Mouse (Mus musculus) neural tube, embryonic 11.5 days (tissue): ENCODE data around the gene Tgif1. TPM values are rescaled to one million over a fixed set of nuclear protein-coding genes. Genes with fewer than 3 reads are reported as not detected.

Source experiments
- ATAC-seq: fragments of 200-750 bp; cut with Nextera tagmentation; 2 replicates; pipeline ENCODE4 v1.8.0; 2017; ENCODE audit warnings: moderate number of reproducible peaks, mild to moderate bottlenecking, moderate TSS enrichment, moderate library complexity; ENCODE audit not compliant: insufficient read depth, low FRiP score, low TSS enrichment
- DNase-seq: peaks from one replicate; pipeline ENCODE4 v3.0.0-alpha.2; 2015; ENCODE audit warnings: low spot score
- H3K27ac ChIP-seq: fragments of 300-500 bp; sonication (generic); 2 replicates; pipeline ENCODE4 v1.5.1; 2014; ENCODE audit warnings: low read depth, mild to moderate bottlenecking, low read length
- H3K27me3 ChIP-seq: fragments of 300-500 bp; sonication (generic); 2 replicates; pipeline ENCODE4 v1.6.1; 2014; ENCODE audit warnings: mild to moderate bottlenecking, low read length, mixed read lengths; ENCODE audit not compliant: control insufficient read depth, insufficient read depth
- H3K36me3 ChIP-seq: fragments of 300-500 bp; sonication (generic); 2 replicates; pipeline ENCODE4 v1.6.1; 2014; ENCODE audit warnings: mild to moderate bottlenecking, low read length, moderate library complexity, mixed read lengths; ENCODE audit not compliant: control insufficient read depth, insufficient read depth
- H3K4me1 ChIP-seq: fragments of 300-500 bp; sonication (generic); 2 replicates; pipeline ENCODE4 v1.6.1; 2014; ENCODE audit warnings: low read length, mixed read lengths; ENCODE audit not compliant: control insufficient read depth, insufficient read depth
- H3K4me2 ChIP-seq: fragments of 300-500 bp; sonication (generic); 2 replicates; pipeline ENCODE4 v1.6.1; 2014; ENCODE audit warnings: low read depth, mild to moderate bottlenecking, moderate library complexity
- H3K4me3 ChIP-seq: fragments of 300-500 bp; sonication (generic); 2 replicates; pipeline ENCODE4 v1.5.1; 2014; ENCODE audit warnings: low read depth, low read length
- H3K9ac ChIP-seq: fragments of 300-500 bp; sonication (generic); 2 replicates; pipeline ENCODE4 v1.6.1; 2014; ENCODE audit warnings: mild to moderate bottlenecking, low read length
- H3K9me3 ChIP-seq: fragments of 300-500 bp; sonication (generic); 2 replicates; pipeline ENCODE4 v1.6.1; 2016; ENCODE audit warnings: low read length; ENCODE audit not compliant: control insufficient read depth
- WGBS: fragments of 180-500 bp; shearing (Covaris S2); extraction: QIAGEN DNeasy Blood & Tissue Kit; methylation state at CpG from one replicate; pipeline ENCODE4 v1.1.7; 2014; 5-methylcytosine and 5-hydroxymethylcytosine counted together
- polyA plus RNA-seq: library from polyadenylated mRNA; unstranded; fragments of >200 nt; fragmentation: Nextera tagmentation; extraction: Ambion mirVana; gene quantifications from 2 replicates; pipeline ENCODE4 v1.2.1, GENCODE M21; 2014

Gene Tgif1
- polyA plus RNA-seq, 1 experiment from 2014 or later = 66.2 TPM

GRCm38 (mm10) chr17:70809776-70810175 is 43.6 kb downstream of the Tgif1 start:
- WGBS = 24% methylated on average over 3 of the region's 3 CpGs
- no peaks in the 10 kb centered on the region for H3K27me3 ChIP-seq
- no peak overlapping the region for H3K9ac ChIP-seq
- H3K4me2 ChIP-seq = no peak overlapping the region
- ATAC-seq (no peak), DNase-seq (no peak)
- H3K27ac ChIP-seq = no peak overlapping the region
- H3K9me3 ChIP-seq = no peaks in the 10 kb centered on the region
- H3K4me1 ChIP-seq = no peaks in the 10 kb centered on the region
- no peak overlapping the region for H3K4me3 ChIP-seq
- H3K36me3 ChIP-seq = no peaks in the 10 kb centered on the region

- Histone ChIP-seq H3K4me2 (no peak overlapping the region), H3K4me1 (no peaks in the 10 kb centered on the region), H3K36me3 (no peaks in the 10 kb centered on the region), H3K9ac (no peak overlapping the region), H3K9me3 (no peaks in the 10 kb centered on the region), H3K4me3 (no peak overlapping the region), H3K27me3 (no peaks in the 10 kb centered on the region), H3K27ac (no peak overlapping the region)
- ATAC-seq (no peak), DNase-seq (no peak)
- 38% methylated on average over 14 of the region's 14 CpGs for WGBS
These were observed 44.5 kb downstream of the Tgif1 start for GRCm38 (mm10) chr17:70808837-70809236.

- no peaks in the 10 kb centered on the region for H3K27me3 ChIP-seq
- H3K9me3 ChIP-seq = no peaks in the 10 kb centered on the region
- no peak overlapping the region for H3K4me3 ChIP-seq
- DNase-seq (no peak), ATAC-seq (no peak)
- no peaks in the 10 kb centered on the region for H3K4me1 ChIP-seq
- WGBS = 100% methylated on average over 1 of the region's 1 CpGs
- H3K27ac ChIP-seq = no peak overlapping the region
- H3K4me2 ChIP-seq = no peak overlapping the region
- no peak overlapping the region for H3K9ac ChIP-seq
- no peaks in the 10 kb centered on the region for H3K36me3 ChIP-seq
These were observed 45.5 kb downstream of the Tgif1 start for GRCm38 (mm10) chr17:70807885-70808284.

GRCm38 (mm10) chr17:70806600-70806999 is 46.7 kb downstream of the Tgif1 start:
- 90% methylated on average over 2 of the region's 2 CpGs for WGBS
- DNase-seq (no peak), ATAC-seq (no peak)
- H3K9me3 ChIP-seq = no peaks in the 10 kb centered on the region
- no peak overlapping the region for H3K4me3 ChIP-seq
- H3K4me2 ChIP-seq = no peak overlapping the region
- no peaks in the 10 kb centered on the region for H3K27me3 ChIP-seq
- H3K9ac ChIP-seq = no peak overlapping the region
- no peaks in the 10 kb centered on the region for H3K4me1 ChIP-seq
- H3K27ac ChIP-seq = no peak overlapping the region
- H3K36me3 ChIP-seq = no peaks in the 10 kb centered on the region

- ATAC-seq (no peak), DNase-seq (no peak)
- no peaks in the 10 kb centered on the region for H3K4me1 ChIP-seq
- H3K27ac ChIP-seq = no peak overlapping the region
- H3K9ac ChIP-seq = no peak overlapping the region
- no peaks in the 10 kb centered on the region for H3K27me3 ChIP-seq
- WGBS = 93% methylated on average over 9 of the region's 9 CpGs
- H3K9me3 ChIP-seq = no peaks in the 10 kb centered on the region
- no peak overlapping the region for H3K4me2 ChIP-seq
- no peak overlapping the region for H3K4me3 ChIP-seq
- no peaks in the 10 kb centered on the region for H3K36me3 ChIP-seq
These were observed 47.5 kb downstream of the Tgif1 start for GRCm38 (mm10) chr17:70805866-70806265.

GRCm38 (mm10) chr17:70802022-70802421 is 51.3 kb downstream of the Tgif1 start:
- no peaks in the 10 kb centered on the region for H3K4me1 ChIP-seq
- H3K27me3 ChIP-seq = no peaks in the 10 kb centered on the region
- DNase-seq (no peak), ATAC-seq (no peak)
- H3K36me3 ChIP-seq = no peaks in the 10 kb centered on the region
- H3K27ac ChIP-seq = no peak overlapping the region
- H3K9ac ChIP-seq = no peak overlapping the region
- WGBS = 87% methylated on average over 14 of the region's 14 CpGs
- no peaks in the 10 kb centered on the region for H3K9me3 ChIP-seq
- H3K4me2 ChIP-seq = no peak overlapping the region
- no peak overlapping the region for H3K4me3 ChIP-seq

GRCm38 (mm10) chr17:70799266-70799665 is 54.1 kb downstream of the Tgif1 start:
- H3K27ac ChIP-seq = no peak overlapping the region
- no peaks in the 10 kb centered on the region for H3K9me3 ChIP-seq
- WGBS = 84% methylated on average over 4 of the region's 4 CpGs
- DNase-seq = no peak
- no peaks in the 10 kb centered on the region for H3K27me3 ChIP-seq
- H3K9ac ChIP-seq = no peak overlapping the region
- H3K4me2 ChIP-seq = no peak overlapping the region
- no peaks in the 10 kb centered on the region for H3K36me3 ChIP-seq
- no peak for ATAC-seq
- peaks cover 6% of the 10 kb centered on the region; the same call in 1 of the 2 replicates for H3K4me1 ChIP-seq
- H3K4me3 ChIP-seq = no peak overlapping the region

- no peak for ATAC-seq
- Histone ChIP-seq H3K27ac (no peak overlapping the region), H3K4me2 (no peak overlapping the region)
These were observed 55.6 kb downstream of the Tgif1 start for GRCm38 (mm10) chr17:70797773-70798045.

GRCm38 (mm10) chr17:70796940-70797772 is 56.2 kb downstream of the Tgif1 start:
- H3K4me3 ChIP-seq = no peak overlapping the region
- H3K27me3 ChIP-seq = no peaks in the 10 kb centered on the region
- no peaks in the 10 kb centered on the region for H3K36me3 ChIP-seq
- H3K4me1 ChIP-seq = peaks cover 8% of the 10 kb centered on the region; the same call in 1 of the 2 replicates
- H3K9ac ChIP-seq = no peak overlapping the region
- DNase-seq (no peak), ATAC-seq (no peak)
- no peaks in the 10 kb centered on the region for H3K9me3 ChIP-seq
- WGBS = 86% methylated on average over 8 of the region's 8 CpGs
- H3K27ac ChIP-seq = no peak overlapping the region
- H3K4me2 ChIP-seq = no peak overlapping the region

More at GRCm38 (mm10) chr17:70797773-70798045, 55.6 kb downstream of the Tgif1 start:
- no peak for DNase-seq
- Histone ChIP-seq H3K9ac (no peak overlapping the region), H3K9me3 (no peaks in the 10 kb centered on the region), H3K36me3 (no peaks in the 10 kb centered on the region), H3K27me3 (no peaks in the 10 kb centered on the region), H3K4me1 (peaks cover 8% of the 10 kb centered on the region; the same call in 1 of the 2 replicates), H3K4me3 (no peak overlapping the region)
- WGBS = 74% methylated on average over 1 of the region's 1 CpGs
